Mouse (Mus musculus): ENCODE data around the gene Cyp27a1. TPM values are rescaled to one million over a fixed set of nuclear protein-coding genes. Genes with fewer than 3 reads are reported as not detected.

Gene Cyp27a1
- 1 to 10 TPM; 1.5 to 2.8 TPM for total RNA-seq (2021)
- long read RNA-seq, experiment 1, partial matches to known transcripts, result 0 of 2 reads
- long read RNA-seq, experiment 1, other reads (novel, unspliced or antisense), result 2 of 2 reads
- long read RNA-seq, experiment 2, partial matches to known transcripts, result 0 of 2 reads
- long read RNA-seq, experiment 2, other reads (novel, unspliced or antisense), result 1 of 2 reads

DNA sequence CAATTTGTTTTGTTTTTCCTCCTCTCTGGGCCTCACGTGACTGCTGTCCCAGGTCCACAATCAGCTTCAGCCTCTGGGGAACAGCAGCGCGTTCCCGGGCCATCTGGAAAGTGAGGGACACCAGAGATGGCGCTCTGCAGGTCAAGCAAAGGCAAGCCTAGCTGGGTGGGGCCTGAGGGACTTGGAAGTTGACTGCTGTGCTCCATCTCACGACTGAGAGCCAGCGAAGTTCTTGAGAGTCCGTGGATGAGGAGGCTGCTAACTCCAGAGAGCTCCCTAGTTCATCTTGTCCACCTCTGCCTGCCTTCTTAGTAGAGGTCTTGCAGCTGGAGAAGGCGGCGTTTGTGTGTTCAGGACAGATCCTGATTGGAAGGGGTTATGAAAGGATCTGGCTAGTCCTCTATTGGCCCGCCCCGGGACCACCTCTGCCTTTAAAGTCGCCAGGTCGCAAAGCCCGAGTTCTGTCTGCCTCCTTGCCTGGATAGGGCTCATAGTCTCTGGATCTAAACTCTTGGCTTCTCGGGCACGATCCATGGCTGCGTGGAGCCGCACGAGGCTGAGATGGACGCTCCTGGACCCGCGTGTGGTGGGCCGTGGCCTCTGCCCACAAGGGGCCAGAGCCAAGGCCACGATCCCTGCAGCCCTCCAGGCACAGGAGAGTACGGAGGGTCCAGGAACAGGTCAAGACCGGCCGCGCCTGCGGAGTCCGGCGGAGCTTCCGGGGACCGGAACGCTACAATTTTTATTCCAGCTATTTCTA, at the start of gene Cyp27a1:
Gene Cyp27a1, plus strand, starts transcription at position 476 of the 760 bp plus-strand sequence.
- intact Hi-C loops (cut with DNase I), result no loop called here
- DNase-seq (ENCODE audit: low spot score in 2 of 2), result no peak

DNA sequence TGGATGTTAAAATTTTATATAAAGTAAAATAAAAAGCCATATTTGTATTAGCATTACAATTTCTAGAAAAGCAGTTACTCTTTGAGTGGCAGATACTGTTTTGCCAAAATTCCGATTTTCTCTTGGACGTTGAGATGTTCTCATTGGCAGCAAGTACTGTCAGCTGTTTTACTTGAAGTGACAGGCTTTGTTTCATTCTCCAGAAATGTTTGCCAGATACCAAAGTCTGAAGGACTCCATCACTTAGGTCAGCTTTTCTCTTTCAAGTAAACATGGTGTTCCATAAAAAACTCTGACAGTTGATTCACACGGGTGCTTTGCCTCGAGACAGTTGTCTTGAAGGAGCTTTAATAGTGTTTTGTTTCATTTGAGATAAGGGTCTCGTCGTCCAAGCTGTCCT, 48.2 kb upstream of the Cyp27a1 start:
- intact Hi-C loops (cut with DNase I), result no loop called here
- DNase-seq (ENCODE audit: low spot score in 2 of 2), result no peak

DNA sequence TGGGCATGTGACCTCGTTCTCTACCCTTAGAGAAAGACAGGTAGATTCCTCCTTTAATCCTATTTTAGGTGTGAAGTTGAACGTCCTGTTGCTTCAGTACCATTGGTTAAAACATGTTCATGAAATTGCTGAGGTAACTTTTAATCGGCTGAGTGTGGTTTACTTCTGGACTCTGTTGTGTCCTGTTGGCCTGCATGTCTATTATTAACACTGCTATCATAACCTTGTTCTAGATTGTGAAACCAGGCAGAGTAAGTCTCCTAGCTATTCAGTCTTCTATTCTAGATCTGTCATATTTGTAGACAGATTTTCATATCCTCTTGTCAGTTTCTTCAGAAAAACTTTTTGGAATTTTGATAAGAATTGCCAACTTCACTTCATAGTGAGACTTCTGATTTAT, 45.0 kb upstream of the Cyp27a1 start:
- intact Hi-C loops (cut with DNase I), result no loop called here
- DNase-seq (ENCODE audit: low spot score in 2 of 2), result no peak

DNA sequence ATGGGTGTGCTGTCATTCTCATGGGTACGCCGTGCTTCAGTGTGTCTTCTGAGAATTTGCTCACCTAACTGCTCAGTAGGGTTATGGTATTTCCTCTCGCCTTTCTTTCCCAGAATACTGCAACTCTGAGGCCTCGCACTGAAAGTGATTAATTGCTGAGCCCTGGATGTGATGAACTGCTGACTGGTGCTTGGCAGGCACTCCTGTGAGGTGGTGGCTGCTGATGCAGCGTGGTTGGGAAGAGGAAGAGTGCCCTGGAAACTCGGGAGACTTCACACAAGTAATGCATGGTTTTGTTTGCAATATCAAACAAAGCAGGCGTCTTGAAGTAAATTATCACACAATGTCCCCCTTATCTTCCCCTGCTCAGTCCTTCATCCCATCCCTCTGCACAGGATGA, 40.6 kb upstream of the Cyp27a1 start:
- intact Hi-C loops (cut with DNase I), result no loop called here
- DNase-seq (ENCODE audit: low spot score in 2 of 2), result no peak

DNA sequence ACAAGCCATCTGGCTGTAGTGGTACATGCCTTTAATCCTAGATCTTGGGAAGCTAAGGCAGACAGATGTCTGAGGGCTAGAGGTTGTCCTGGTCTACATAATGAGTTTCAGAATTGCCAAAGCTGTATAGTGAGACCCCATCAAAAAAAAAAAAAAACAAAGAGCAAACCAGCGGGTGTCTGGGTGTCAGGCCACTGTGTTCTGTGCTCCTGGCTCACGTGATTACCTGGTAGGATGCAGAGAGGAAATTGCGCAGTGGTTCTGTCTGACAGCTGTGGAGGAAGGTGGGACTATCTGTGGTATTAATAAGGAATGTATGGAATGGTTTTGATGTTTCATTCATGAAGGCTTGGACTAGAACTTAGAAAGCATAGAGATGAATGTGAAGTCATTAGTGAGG, 36.5 kb upstream of the Cyp27a1 start:
- intact Hi-C loops (cut with DNase I), result no loop called here

DNA sequence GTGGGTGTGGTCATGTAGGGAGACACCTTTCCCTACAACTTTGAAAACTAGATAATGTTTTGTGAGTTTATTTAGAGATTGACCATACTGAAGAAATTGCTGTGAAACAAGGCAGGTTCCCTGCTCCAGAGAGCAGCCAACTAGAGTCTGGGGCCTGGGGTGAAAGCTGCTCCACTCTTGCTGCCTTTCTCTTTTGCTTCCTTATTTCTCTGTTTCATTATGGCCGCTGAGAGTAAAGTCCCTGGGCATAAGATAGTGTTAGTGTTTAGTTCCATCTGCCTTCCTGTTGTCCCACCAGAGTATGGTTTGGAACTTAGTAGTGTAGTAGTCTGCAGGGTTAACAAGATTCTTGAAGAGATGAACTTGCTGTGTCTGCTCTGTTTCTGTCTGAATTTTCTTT, 35.5 kb upstream of the Cyp27a1 start:
- intact Hi-C loops (cut with DNase I), result no loop called here
- no peak for DNase-seq (ENCODE audit: low spot score in 2 of 2)

More for the DNA sequence above, 36.5 kb upstream of the Cyp27a1 start:
- no peak for DNase-seq (ENCODE audit: low spot score in 2 of 2)

DNA sequence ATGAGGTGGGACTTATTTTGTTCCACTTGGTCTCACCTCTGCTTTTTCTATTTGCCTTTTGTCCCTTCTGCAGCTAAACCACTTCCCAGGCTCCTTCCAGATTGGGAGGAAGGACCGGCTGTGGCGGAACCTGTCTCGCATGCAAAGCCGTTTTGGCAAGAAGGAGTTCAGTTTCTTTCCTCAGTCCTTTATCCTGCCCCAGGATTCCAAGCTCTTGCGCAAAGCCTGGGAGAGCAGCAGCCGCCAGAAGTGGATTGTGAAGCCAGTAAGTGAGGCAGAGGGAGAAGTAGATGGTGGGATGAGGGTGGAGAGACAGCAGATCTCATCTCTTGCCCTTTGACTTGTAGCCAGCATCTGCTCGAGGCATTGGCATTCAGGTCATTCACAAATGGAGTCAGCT, 26.2 kb upstream of the Cyp27a1 start:
- intact Hi-C loops (cut with DNase I), result no loop called here

DNA sequence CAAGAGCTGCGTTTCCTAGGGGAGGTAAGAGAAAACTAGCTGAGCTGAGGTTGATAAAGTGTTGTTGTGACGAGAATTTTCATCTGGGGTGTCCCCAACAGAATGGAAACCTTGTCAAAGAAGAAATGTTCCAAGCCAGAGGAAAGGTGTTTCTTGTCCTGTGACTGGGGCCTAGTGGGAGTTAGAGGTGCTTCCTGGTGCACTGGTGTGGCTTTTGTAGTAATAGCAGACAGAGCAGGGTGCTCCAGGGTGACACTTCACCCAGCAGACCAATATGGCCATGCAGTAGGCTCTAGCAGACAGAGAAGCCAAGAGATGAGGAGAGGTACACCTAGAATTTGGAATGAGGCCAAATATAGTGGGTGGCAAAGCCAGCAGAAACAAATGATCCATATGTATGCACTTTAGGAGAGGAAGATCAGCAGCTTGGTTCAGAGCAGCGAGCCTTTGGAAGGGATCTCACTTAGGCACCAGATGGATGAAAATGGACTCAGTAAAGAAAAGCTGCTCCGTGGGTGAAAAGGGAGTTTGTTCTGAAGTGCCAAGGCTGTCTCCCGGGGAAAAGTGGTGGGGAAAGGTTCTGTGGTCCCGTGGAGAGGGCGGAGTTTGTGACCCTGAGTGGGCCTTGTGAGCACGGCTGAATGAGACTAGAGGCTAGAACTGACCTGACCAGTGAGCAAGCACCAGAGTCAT, 19.3 kb upstream of the Cyp27a1 start:
- intact Hi-C loops (cut with DNase I), result no loop called here
- DNase-seq (ENCODE audit: low spot score in 2 of 2), result no peak

More for the DNA sequence above, 26.2 kb upstream of the Cyp27a1 start:
- no peak for DNase-seq (ENCODE audit: low spot score in 2 of 2)

DNA sequence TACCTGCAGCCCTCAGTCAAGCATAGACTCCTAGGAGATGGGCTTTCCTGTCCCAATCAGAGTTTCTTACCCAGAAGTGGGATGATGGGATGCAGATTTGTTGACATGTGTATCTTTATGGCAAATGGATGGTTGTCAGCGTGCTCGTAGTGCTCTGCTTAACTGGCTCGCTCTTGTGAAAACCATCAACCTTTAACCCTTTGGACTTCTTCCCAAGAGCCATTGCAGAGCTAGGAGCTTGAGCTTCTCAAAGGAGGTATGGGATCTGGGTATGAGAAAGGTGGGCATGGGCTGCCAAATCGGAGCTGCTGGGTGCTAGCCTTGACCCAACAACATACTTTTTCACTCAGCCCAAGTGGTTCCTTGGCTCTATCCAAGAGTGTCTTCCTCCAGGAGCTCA, 17.5 kb upstream of the Cyp27a1 start:
- intact Hi-C loops (cut with DNase I), result no loop called here
- no peak for DNase-seq (ENCODE audit: low spot score in 2 of 2)

DNA sequence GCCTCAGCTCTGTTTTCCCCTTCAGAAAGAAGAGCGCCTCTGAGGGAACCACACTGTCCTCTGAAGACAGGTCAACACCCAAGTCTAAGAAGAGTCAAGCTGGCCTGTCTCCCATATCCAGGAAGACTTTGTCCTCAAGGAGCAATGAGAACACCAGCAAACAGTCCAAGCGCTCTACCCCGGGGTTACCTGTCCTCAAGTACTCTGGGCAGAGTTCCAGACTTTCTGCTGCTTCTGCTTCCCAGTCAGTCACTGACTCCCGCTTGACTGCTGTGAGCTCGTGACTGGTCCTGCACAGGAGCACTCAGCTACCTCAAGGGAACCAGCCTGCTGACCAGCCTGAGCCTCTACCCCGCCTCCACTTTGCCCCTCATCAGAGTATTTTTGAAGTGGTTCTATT, 16.0 kb upstream of the Cyp27a1 start:
- intact Hi-C loops (cut with DNase I), result no loop called here
- no peak for DNase-seq (ENCODE audit: low spot score in 2 of 2)

DNA sequence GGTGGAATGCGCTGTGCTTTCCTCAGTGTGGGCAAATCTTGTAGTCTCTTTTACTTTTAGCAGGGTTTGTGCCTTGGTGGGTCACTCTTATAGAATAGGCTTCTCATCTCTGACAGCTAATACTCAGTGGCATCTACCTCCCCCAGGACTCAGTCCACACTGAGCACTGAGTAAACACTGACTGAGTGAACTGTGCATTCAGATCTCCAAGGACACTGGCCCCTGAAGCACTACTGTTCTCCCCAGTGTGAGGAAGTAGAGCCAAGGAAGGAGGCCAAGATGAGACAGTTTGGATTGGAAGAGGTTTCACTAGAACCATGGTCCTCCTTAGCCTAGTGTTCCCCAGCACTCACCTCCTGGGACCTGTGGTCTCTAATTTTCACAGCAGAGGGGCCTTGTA, 15.0 kb upstream of the Cyp27a1 start:
- intact Hi-C loops (cut with DNase I), result no loop called here
- DNase-seq (ENCODE audit: low spot score in 2 of 2), result no peak

DNA sequence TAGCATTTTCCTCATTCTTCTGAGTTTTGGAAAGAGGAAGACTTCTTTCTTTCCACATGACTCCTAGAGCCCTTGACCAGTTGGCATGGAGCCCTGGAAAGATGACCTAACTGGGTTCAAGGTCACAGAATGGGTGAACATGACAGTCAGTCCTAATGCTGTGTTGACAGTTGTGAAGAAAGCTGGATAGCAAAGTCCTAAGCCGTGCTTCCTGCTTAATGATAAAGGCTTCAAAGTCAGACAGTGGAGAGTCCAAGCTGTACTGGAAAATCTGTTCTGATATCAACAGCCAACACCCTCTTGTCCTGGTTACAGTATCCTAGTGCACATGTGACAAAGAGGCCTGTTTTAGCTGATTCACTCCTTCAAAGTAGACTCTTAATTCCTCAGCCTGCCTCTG, 14.6 kb upstream of the Cyp27a1 start:
- no peak for DNase-seq (ENCODE audit: low spot score in 2 of 2)

DNA sequence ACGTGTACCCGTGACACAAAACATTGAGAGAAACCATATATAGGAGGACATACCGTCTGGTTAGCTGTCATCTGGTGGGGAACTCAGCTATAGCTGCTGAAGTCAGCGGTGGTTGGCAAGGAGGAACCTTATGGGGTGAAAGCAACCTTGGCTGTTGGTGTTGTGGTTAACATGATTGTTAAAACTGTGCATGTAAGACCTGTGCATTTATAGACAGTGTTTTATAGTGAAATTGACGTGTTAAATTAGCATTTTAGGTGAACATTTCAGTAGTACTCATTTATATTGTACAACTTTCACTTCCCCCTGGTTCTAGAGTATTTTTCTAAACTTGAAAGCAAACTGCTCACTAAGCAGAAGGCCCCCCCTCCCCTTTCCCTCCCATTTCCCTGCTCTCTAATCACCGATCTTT, 11.2 kb upstream of the Cyp27a1 start:
- intact Hi-C loops (cut with DNase I), result no loop called here

More for the DNA sequence above, 14.6 kb upstream of the Cyp27a1 start:
- intact Hi-C loops (cut with DNase I), result no loop called here

DNA sequence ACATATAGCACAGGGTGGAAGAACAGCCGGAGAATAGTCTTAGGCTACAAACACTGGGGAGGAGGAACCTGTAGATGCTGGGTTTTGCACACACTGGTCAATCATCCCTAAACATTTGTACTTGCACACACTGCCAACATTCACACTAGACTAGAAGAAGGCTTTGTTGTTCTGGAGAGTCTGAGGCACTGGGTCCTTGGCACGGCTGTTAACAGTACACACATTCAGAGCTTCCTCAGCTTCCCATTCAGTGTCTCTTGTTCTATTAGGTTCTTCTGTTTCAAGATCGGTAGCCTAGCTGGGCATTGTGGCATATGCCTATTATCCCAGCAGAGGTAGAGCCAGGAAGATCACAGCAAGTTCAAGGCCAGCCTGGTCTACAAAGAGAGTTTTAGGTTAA, 9.2 kb upstream of the Cyp27a1 start:
- intact Hi-C loops (cut with DNase I), result no loop called here
- DNase-seq (ENCODE audit: low spot score in 2 of 2), result peak in 1 of 2 experiments; percentile 13

More for the DNA sequence above, 11.2 kb upstream of the Cyp27a1 start:
- DNase-seq (ENCODE audit: low spot score in 2 of 2), result no peak

DNA sequence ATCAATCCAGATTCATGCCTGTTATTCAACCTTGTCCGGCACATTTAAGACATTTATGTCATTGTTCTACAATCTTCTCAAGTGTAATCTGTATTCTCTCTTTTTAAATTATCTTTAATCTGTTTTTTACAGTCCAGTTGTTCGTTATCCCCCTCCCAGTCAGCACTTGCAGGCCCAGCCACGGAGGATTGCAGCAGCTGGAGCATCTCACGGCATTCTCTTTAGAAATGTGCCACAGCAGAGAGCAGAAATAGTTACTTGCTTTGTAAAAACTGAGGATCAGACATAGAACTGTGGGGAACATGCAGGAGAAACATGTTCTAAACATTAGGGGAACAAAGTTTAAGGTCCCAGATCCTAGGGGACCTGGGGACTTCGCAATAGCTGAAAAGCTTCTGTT, 8.4 kb upstream of the Cyp27a1 start:
- DNase-seq (ENCODE audit: low spot score in 2 of 2), result no peak
- intact Hi-C loops (cut with DNase I), result no loop called here

DNA sequence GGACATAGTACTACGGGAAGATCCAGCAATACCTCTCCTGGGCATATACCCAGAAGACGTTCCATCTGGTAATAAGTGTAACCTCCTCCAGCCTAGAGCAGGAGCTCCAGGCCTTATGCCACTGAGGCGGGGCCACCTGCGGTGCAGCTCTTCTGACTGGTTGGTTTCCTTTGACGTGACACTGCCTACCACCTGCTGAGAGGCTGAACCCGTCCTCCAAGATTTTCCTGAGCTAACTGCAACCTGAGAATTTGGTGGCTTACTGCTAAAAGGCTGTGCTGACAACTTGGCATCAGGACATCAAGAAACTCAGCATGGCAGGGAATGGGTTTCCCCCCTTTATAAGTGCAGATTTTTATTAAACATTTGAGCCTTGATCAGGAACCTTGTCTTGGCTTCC, 3.8 kb upstream of the Cyp27a1 start:
- no peak for DNase-seq (ENCODE audit: low spot score in 2 of 2)

DNA sequence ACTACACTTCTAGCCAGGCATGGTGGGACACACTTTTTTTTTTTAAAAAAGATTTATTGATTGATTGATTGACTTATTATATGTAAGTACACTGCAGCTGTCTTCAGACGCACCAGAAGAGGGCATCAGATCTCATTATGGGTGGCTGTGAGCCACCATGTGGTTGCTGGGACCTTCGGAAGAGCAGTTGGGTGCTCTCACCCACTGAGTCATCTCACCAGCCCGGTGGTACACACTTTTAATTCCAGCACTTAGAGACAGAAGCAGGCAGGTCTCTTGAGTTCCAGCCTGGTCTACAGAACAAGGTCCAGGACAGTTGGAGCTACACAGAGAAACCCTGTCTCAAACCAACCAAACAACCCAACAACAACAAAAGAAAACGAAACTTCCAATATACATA, 1.3 kb upstream of the Cyp27a1 start:
- intact Hi-C loops (cut with DNase I), result no loop called here
- no peak for DNase-seq (ENCODE audit: low spot score in 2 of 2)

More for the DNA sequence above, 3.8 kb upstream of the Cyp27a1 start:
- intact Hi-C loops (cut with DNase I), result no loop called here

DNA sequence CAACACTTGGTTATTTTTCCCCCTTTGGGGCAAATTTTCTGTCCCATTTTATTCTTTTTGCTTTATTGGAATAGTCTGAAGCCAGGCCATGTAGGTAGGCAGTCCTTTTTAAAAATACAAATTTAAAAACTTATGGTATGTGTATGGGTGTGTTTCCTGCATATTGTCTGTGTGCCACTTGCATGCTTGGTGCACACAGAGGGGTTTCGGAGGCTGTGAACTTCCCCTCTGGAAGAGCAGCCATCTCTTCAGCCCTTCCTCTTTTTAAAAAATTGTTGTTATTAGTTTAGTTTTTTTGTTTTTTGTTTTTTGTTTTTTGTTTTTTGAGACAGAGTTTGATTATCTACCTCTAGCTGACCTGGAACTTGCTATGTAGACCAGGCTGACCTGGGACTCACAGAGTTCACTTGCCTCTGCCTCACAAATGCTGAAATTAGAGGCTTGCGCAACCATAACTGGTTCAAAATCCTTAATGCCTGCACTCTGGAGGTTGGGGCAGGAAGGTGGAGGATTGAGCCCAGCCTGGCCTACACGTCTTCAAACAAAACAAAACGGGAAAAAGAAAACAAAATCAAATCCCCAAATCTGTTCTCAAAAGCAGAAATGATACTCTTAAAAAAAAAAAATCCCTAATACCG, 794 bp upstream of the Cyp27a1 start:
- intact Hi-C loops (cut with DNase I), result no loop called here
- DNase-seq (ENCODE audit: low spot score in 2 of 2), result no peak

DNA sequence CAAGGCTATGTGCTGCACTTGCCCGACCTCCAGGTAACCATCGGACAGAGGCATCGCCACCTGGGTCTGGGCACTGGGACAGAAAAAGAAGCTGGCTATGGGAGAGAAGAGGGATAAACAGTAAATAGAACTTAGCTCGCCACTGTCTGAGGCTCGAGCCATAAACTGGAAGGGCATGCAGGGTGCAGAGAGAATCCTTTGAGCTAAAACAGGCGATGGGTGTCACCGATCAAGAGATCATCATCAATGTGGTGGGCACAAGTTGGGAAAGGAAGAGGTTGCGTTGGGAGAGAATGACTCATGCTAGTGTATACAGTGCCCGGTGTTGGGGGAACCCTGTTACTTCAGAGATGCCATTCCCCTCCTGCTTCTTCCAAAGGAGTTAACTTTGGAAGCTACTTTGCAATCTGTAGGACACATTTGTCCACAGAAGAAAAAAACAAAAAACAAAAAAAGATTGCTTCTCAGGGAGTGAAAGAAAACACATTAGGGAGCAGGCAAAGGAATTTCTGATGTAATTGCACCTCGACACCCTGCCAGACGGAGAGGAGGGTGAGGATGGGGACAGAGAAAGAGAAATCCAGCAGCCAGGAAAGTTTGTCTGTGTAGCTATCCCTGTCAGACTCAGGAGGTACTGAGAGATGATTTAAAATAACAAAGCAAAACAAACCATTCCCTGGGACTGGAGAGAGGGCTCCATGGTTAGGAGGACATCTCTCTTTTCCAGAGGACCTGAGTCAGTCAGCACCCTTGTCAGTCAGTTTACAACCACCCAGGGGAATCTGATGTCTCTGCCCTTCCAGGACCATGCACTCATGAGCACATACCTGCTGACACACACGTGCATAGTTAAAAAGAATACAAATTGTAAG, 721 bp downstream of the Cyp27a1 start:
- no peak for DNase-seq (ENCODE audit: low spot score in 2 of 2)
- intact Hi-C loops (cut with DNase I), result no loop called here

Data from left cerebral cortex, postnatal 14 days (tissue).